In genomic region chr15:77698656-77699055, GRCm38 (mm10) we compare ENCODE assay signal across 13 mouse cellular contexts. TPM values are rescaled to one million over a fixed set of nuclear protein-coding genes. Genes with fewer than 3 reads are reported as not detected.
"Had no signal": no experiment of that assay in that cellular context is flagged by ENCODE, and none has a peak within 500 bp of the region (broad histone marks: within the 10 kb centered on the region; RNA-seq: fewer than 3 reads in every experiment).

Gene Apol7e (plus strand): TSS chr15:77698857.

RNA-seq across cellular contexts. Expression of gene Apol7e, which starts in this region (rescaled TPM):
- total RNA-seq: layer of hippocampus, adult 2 months; layer of hippocampus, postnatal 25 days; left cerebral cortex, adult 18-20 months; midbrain, postnatal 0 days had no signal
- polyA plus RNA-seq: kidney, embryonic 14.5 days; kidney, postnatal 0 days; limb, embryonic 10.5 days; limb, embryonic 13.5 days; liver, embryonic 12.5 days; midbrain, embryonic 11.5 days; midbrain, embryonic 14.5 days; midbrain, postnatal 0 days; neural tube, embryonic 11.5 days; neural tube, embryonic 14.5 days had no signal
